Mouse (Mus musculus): ENCODE results near the gene Spty2d1. TPM values are rescaled to one million over a fixed set of nuclear protein-coding genes. Genes with fewer than 3 reads are reported as not detected.
A peak's percentile ranks its signal among the peaks of the same experiment; 100 is the strongest.

The Spty2d1 gene
- 7.1 and 8.1 TPM in 2 replicates for polyA plus RNA-seq (2015; fragmentation: Nextera tagmentation; extraction: Ambion mirVana)

- Histone ChIP-seq H3K27ac (peak within 1 kb of the TSS; percentile 88), H3K4me1 (peaks cover 45% of the 10 kb centered on the region), H3K9me3 (no peaks in the 10 kb centered on the region), H3K4me2 (peak within 1 kb of the TSS; percentile 75), H3K36me3 (replicated peaks) (no peaks in the 10 kb centered on the region), H3K4me3 (peak within 1 kb of the TSS; percentile 90), H3K9ac (peak within 1 kb of the TSS; percentile 66), H3K27me3 (replicated peaks) (no peaks in the 10 kb centered on the region)
- peak; percentile 98 for ATAC-seq (replicated peaks)
- WGBS: under 1% methylated on average over 56 of the region's 57 CpGs
Observed at GRCm38 (mm10) chr7:47008168-47008993, at the start of gene Spty2d1. Spty2d1 (minus strand) TSS chr7:47008411.

GRCm38 (mm10) chr7:47056273-47056672 lies 48.1 kb upstream of the Spty2d1 start:
- WGBS: 84% methylated on average over 4 of the region's 4 CpGs
- H3K4me2 ChIP-seq: no peak overlapping the region

GRCm38 (mm10) chr7:47055744-47056143 lies 47.5 kb upstream of the Spty2d1 start:
- Histone ChIP-seq H3K4me2 (no peak overlapping the region), H3K9ac (no peak overlapping the region), H3K27ac (no peak overlapping the region), H3K4me3 (no peak overlapping the region), H3K36me3 (replicated peaks) (no peaks in the 10 kb centered on the region), H3K9me3 (no peaks in the 10 kb centered on the region), H3K27me3 (replicated peaks) (no peaks in the 10 kb centered on the region), H3K4me1 (peaks cover 22% of the 10 kb centered on the region)
- no peak for ATAC-seq (replicated peaks)
- WGBS: 84% methylated on average over 9 of the region's 9 CpGs

More at GRCm38 (mm10) chr7:47056273-47056672, 48.1 kb upstream of the Spty2d1 start:
- H3K9me3 ChIP-seq: no peaks in the 10 kb centered on the region
- no peak for ATAC-seq (replicated peaks)
- no peak overlapping the region for H3K4me3 ChIP-seq
- no peaks in the 10 kb centered on the region for H3K36me3 ChIP-seq (replicated peaks)
- peaks cover 18% of the 10 kb centered on the region for H3K4me1 ChIP-seq
- H3K27me3 ChIP-seq (replicated peaks): no peaks in the 10 kb centered on the region
- no peak overlapping the region for H3K27ac ChIP-seq
- H3K9ac ChIP-seq: no peak overlapping the region

- H3K36me3 ChIP-seq (replicated peaks): no peaks in the 10 kb centered on the region
- no peak overlapping the region for H3K4me3 ChIP-seq
- no peak for ATAC-seq (replicated peaks)
Observed at GRCm38 (mm10) chr7:47054666-47055065, 46.5 kb upstream of the Spty2d1 start.

DNA sequence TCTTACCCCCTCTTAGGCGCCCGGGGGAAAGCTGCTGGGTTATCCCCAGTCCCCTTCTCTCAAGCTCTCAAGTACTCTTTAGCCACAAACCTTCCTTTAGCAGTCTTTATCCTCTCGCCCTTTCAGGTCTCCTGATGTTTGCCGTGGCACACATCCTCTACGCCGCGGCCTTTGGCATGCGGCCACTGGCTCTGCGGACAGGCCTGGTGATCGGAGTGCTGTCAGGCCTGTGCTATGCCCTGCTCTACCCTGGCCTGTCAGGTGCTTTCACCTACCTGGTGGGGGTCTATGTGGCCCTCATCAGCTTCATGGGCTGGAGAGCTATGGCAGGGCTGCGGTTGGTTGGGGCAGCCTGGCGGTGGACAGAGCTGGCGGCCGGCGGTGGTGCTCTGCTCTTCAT lies 45.1 kb upstream of the Spty2d1 start:
- 92% methylated on average over 15 of the region's 15 CpGs for WGBS
- Histone ChIP-seq H3K4me3 (no peak overlapping the region), H3K9me3 (no peaks in the 10 kb centered on the region), H3K36me3 (replicated peaks) (no peaks in the 10 kb centered on the region), H3K4me2 (no peak overlapping the region), H3K9ac (no peak overlapping the region), H3K27ac (no peak overlapping the region), H3K27me3 (replicated peaks) (no peaks in the 10 kb centered on the region), H3K4me1 (peaks cover 22% of the 10 kb centered on the region)
- ATAC-seq (replicated peaks): no peak

More at GRCm38 (mm10) chr7:47054666-47055065, 46.5 kb upstream of the Spty2d1 start:
- H3K9me3 ChIP-seq: no peaks in the 10 kb centered on the region
- no peak overlapping the region for H3K4me2 ChIP-seq
- no peak overlapping the region for H3K9ac ChIP-seq
- H3K27me3 ChIP-seq (replicated peaks): no peaks in the 10 kb centered on the region
- H3K4me1 ChIP-seq: peaks cover 22% of the 10 kb centered on the region
- no peak overlapping the region for H3K27ac ChIP-seq
- 79% methylated on average over 2 of the region's 2 CpGs for WGBS

DNA sequence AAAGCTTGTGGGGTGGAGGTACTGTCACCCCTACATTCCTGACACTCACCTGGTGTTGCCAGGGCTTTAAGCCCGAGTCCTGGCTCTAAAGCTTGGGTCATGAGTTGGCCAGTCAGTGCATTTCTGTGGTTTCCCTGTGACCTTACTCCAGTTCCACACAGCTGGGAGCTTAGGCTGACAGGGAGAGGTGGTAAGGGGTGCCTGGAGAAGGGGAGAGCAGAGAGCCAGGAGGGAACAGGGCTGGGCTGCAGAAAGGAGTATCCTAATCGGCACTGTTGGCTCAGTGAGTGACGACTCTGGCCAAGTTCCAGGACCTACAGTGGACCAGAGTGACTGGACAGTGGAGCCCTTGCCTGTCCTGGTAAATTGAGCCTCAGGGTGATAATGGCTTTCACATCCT lies 44.1 kb upstream of the Spty2d1 start:
- Histone ChIP-seq H3K27ac (peak overlapping the region; percentile 44; the same call in 1 of the 2 replicates), H3K9me3 (no peaks in the 10 kb centered on the region), H3K4me1 (peaks cover 22% of the 10 kb centered on the region), H3K4me2 (peak overlapping the region; percentile 90; the same call in 1 of the 2 replicates), H3K27me3 (replicated peaks) (no peaks in the 10 kb centered on the region), H3K4me3 (no peak overlapping the region), H3K36me3 (replicated peaks) (no peaks in the 10 kb centered on the region), H3K9ac (no peak overlapping the region)
- no peak for ATAC-seq (replicated peaks)
- WGBS: 42% methylated on average over 3 of the region's 3 CpGs

DNA sequence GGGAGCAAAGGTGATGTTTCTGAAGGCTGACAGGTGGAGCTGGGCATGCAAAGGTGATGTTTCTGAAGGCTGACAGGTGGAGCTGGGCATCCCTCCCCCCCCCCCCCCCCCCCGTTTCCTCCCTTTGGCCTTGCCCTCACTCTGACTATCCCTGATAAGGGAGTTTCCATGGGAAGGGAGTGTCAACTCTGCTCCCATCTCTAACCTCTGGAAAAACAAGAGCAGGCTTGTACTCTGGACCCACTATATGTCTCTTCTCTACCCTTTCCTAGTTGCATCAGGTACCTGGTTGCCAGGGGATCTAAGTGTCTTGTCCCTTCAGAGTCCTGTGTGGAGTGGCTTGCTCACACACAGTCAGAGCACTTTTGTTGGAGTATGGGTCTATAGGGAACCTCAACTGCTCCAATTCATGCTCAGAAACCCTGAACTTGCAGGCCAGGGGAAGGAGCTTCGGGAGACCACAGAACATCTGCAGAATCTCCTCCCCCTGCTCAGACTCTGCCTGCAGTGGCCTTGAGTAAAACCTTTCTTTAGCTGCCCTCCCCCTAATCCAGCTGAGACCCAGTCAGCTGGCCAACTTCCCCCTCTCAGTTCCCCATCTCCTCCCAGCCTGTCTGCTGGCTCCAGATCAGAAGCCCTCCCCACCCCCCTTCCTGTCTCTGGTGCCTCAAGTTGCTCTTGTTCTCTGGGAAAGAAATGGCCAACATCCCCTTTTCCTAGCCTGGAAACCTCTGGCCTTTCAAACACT lies 43.4 kb upstream of the Spty2d1 start:
- Histone ChIP-seq H3K36me3 (replicated peaks) (no peaks in the 10 kb centered on the region), H3K9ac (peak overlapping the region; percentile 92; the same call in 1 of the 2 replicates), H3K9me3 (no peaks in the 10 kb centered on the region), H3K27me3 (replicated peaks) (no peaks in the 10 kb centered on the region), H3K27ac (peak overlapping the region; percentile 92; the same call in 1 of the 2 replicates), H3K4me1 (peaks cover 22% of the 10 kb centered on the region), H3K4me2 (peak overlapping the region; percentile 90), H3K4me3 (peak overlapping the region; percentile 91)
- WGBS: 4% methylated on average over 2 of the region's 2 CpGs
- peak; percentile 0; the same call in 1 of the 2 replicates for ATAC-seq (replicated peaks)

DNA sequence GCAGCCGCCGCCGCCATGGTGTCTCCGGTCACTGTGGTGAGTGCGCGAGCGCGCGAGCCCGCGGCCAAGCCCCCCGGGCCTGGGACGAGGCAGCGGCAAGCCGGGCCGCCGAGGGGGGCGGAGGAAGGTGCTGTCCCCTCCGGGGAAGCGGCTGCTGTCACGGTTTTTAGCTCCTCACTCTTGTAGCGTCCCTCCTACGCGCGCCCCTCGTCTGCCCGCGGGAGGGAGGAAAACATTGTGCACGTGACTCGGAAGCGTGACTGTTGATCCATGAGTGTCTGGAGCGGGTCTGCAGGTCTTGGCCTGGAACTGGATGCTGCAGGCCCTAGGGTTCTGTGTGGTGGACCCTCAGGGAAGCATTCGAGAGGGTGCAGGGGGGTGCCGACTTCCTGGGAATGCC lies 42.6 kb upstream of the Spty2d1 start:
- peak overlapping the region; percentile 92 for H3K9ac ChIP-seq
- H3K4me3 ChIP-seq: peak overlapping the region; percentile 91
- peak; percentile 79 for ATAC-seq (replicated peaks)
- H3K4me2 ChIP-seq: peak overlapping the region; percentile 90
- no peaks in the 10 kb centered on the region for H3K36me3 ChIP-seq (replicated peaks)
- H3K27ac ChIP-seq: peak overlapping the region; percentile 92
- peaks cover 22% of the 10 kb centered on the region for H3K4me1 ChIP-seq
- no peaks in the 10 kb centered on the region for H3K27me3 ChIP-seq (replicated peaks)
- 1% methylated on average over 34 of the region's 34 CpGs for WGBS
- H3K9me3 ChIP-seq: no peaks in the 10 kb centered on the region

- H3K36me3 ChIP-seq (replicated peaks): no peaks in the 10 kb centered on the region
- WGBS: under 1% methylated on average over 33 of the region's 33 CpGs
- no peaks in the 10 kb centered on the region for H3K27me3 ChIP-seq (replicated peaks)
- H3K27ac ChIP-seq: peak within 1 kb of the TSS; percentile 92
- H3K4me1 ChIP-seq: peaks cover 22% of the 10 kb centered on the region
- H3K9me3 ChIP-seq: no peaks in the 10 kb centered on the region
- peak within 1 kb of the TSS; percentile 90 for H3K4me2 ChIP-seq
- ATAC-seq (replicated peaks): peak; percentile 99
- peak within 1 kb of the TSS; percentile 92 for H3K9ac ChIP-seq
- H3K4me3 ChIP-seq: peak within 1 kb of the TSS; percentile 91
Observed at GRCm38 (mm10) chr7:47050366-47050765, 42.2 kb upstream of the Spty2d1 start, which contains the start of gene Tmem86a. Tmem86a (plus strand) TSS chr7:47050601.

- Histone ChIP-seq H3K9me3 (no peaks in the 10 kb centered on the region), H3K4me2 (no peak overlapping the region), H3K4me1 (no peaks in the 10 kb centered on the region), H3K27ac (no peak overlapping the region), H3K27me3 (replicated peaks) (no peaks in the 10 kb centered on the region), H3K36me3 (replicated peaks) (no peaks in the 10 kb centered on the region), H3K9ac (no peak overlapping the region), H3K4me3 (no peak overlapping the region)
- no peak for ATAC-seq (replicated peaks)
- WGBS: 51% methylated on average over 6 of the region's 6 CpGs
Observed at GRCm38 (mm10) chr7:47042823-47043490, 34.7 kb upstream of the Spty2d1 start.

- Histone ChIP-seq H3K36me3 (replicated peaks) (no peaks in the 10 kb centered on the region), H3K4me2 (no peak overlapping the region), H3K9ac (no peak overlapping the region), H3K4me1 (no peaks in the 10 kb centered on the region), H3K27ac (no peak overlapping the region), H3K27me3 (replicated peaks) (no peaks in the 10 kb centered on the region), H3K4me3 (no peak overlapping the region), H3K9me3 (no peaks in the 10 kb centered on the region)
- ATAC-seq (replicated peaks): no peak
- 86% methylated on average over 4 of the region's 4 CpGs for WGBS
Observed at GRCm38 (mm10) chr7:47042121-47042520, 33.9 kb upstream of the Spty2d1 start.

GRCm38 (mm10) chr7:47041706-47042105 lies 33.5 kb upstream of the Spty2d1 start:
- Histone ChIP-seq H3K4me1 (no peaks in the 10 kb centered on the region), H3K4me3 (no peak overlapping the region), H3K27me3 (replicated peaks) (no peaks in the 10 kb centered on the region), H3K9me3 (no peaks in the 10 kb centered on the region), H3K9ac (no peak overlapping the region), H3K36me3 (replicated peaks) (no peaks in the 10 kb centered on the region), H3K4me2 (no peak overlapping the region), H3K27ac (no peak overlapping the region)
- no peak for ATAC-seq (replicated peaks)
- 86% methylated on average over 3 of the region's 3 CpGs for WGBS
